Mouse (Mus musculus) megakaryocyte-erythroid progenitor cell, adult 5-6 weeks (primary cell): ENCODE results near the gene Spry1. TPM values are rescaled to one million over a fixed set of nuclear protein-coding genes. Genes with fewer than 3 reads are reported as not detected.
"Not testable (repeated sequence)": the region's sequence is repeated elsewhere in the genome, so short reads cannot be mapped to it uniquely, and the experiment has no call there.

Source experiments
- ATAC-seq: replicated peaks from 2 replicates; pipeline ENCODE4 v1.8.0; 2016; ENCODE audit warnings: mild to moderate bottlenecking, inconsistent platforms; ENCODE audit not compliant: severe bottlenecking, poor library complexity, low FRiP score, low TSS enrichment
- total RNA-seq, 2 experiments: library from RNA; stranded (forward) in 1 of 2; stranded (reverse) in 1 of 2; fragments of 200-1000, 215-1000 nt in 1 of 2; fragments of >200 nt in 1 of 2; fragmentation: Nextera tagmentation in 1 of 2; gene quantifications; 2 replicates each; pipeline ENCODE4 v1.2.3; 2014 to 2017

Gene Spry1
- total RNA-seq (2014; fragmentation: Nextera tagmentation), result 0.20 and 2.7 TPM in 2 replicates
- total RNA-seq (2017), result 1.3 and 3.3 TPM in 2 replicates

DNA sequence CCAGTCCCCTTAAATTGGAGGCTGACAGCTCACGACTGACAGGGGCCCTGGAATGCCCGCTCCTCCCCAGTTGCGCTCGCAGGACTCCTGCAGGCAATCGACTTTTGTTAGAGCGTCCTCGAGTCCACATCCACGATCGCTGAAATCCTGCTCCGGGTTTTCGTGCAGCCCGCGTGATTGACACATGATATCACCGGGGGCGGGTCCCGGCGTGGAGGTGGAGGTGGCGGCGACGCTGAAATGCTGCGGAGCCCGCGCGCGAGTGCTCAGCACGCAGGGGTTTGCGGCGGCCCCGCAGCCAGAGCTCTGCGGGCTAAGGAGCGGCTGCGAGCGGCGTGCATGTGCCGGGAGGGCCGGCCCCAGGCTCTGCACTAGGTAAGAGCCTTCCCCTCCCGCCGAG is at the start of gene Spry1:
Gene Spry1 (plus strand): TSS at position 258 of the 400 bp plus-strand sequence.
- peak; percentile 92 for ATAC-seq

DNA sequence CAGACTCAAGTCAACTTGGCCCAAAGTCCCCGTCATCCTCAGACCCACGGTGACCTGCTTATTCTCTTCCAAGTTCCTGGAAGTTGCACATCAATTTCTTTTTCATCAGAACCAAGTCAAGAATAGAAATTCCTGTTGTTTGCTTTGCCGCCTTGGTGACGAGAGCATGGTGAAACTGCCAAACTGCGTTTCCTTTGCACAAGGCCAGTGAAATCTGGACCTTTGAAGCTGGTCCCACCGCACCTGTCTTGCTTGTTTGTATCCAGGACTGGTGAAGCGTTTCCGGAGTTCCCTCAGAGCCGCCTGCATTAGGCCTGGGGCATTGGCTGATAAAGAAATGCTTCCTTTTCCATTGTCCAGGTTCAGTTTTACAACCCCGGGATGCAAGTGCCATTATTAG is 44.0 kb upstream of the Spry1 start:
- ATAC-seq, result no peak

DNA sequence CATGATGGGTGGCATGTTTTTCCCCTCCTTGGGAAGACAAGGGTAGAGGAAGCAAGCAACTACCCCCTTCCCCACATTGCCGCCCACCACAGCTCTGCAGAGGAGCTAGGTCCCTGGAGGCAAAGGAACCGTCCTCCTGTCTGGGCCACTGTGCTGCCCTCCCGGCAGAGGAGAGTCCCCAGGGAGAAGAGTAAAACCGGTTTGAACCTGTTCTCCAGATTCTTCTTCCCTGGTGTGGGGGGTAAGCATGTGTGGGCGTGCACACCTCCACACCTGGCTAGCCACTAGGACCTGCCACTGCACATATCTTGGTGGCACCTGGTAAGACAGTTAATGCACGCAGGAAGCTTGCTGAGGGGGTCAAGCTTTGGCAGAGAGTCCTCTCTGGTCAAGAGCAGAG is 43.2 kb upstream of the Spry1 start:
- no peak for ATAC-seq

DNA sequence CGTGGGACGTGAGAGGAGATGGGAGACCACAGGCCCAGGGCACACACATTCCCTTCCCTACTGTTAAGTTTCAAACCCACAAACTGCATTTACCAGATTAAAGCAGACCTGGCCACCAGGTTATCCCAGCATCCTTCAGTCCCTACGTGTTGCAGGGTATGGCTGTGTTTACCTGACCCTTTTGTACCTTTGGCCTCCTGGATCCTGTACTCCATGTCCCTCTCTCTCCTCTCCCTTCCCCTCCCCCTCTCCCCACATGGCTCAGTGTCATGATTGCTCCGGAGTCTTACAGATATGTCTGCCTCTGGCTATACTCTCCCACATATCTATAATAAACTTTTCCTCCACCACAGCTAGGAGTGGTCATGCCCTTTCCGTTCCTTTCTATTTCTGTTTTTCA is 42.5 kb upstream of the Spry1 start:
- ATAC-seq, result no peak

DNA sequence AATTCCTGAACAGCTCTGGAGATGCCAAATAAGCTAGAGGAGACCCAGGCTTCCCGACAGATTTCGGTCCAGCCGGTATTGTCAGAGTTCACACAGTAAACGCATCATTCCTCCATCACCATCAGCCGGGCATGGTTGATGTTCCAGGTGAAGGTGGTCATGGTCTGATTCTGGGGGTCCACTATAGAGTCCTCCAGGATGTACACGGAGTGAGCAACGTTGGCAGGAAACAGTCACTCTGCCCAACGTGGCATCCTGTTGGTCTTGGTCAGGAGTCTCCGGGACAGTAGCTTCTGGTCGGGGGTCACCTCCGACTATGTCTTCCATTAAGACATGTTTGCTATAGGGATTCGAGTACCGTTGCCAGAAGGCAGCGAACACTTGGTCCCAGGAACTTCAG is 40.1 kb upstream of the Spry1 start:
- ATAC-seq, result not testable (repeated sequence)

DNA sequence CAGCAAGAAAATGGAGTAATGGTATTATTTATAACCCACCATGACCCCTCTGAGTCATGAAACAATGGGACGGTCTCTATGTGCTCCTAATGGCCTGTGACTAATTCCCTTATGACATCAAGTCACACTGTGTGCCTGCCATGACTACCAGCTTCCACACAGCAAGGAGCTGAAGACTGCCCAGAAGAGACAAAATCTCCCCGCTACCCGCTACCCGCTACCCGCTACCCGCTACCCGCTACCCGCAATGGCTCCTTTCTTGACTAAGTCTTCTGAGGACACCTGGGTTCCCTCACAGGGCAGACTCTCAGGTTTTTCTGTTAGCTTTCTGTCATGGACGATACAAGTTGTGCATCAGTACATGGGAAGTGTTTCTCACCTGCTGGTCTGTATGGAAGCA is 37.4 kb upstream of the Spry1 start:
- ATAC-seq, result no peak

DNA sequence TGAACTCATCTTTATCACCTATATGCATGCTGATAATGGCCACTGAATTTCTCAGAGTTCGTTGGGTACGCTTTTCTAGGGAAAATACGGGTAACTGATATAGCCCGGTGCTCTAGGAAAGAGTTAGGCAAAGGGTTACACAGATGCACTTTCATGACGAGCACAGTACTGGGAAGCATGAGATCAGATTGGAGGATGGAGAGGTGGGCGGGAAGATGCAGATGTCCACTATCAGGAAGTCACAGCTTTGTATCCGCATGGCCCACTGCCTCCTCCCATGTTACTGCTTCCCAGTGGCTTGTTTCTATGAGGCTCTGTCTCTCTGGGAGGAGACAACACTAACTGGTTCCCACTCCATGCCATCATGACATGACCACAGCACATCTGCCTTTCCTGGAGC is 36.9 kb upstream of the Spry1 start:
- ATAC-seq, result no peak

DNA sequence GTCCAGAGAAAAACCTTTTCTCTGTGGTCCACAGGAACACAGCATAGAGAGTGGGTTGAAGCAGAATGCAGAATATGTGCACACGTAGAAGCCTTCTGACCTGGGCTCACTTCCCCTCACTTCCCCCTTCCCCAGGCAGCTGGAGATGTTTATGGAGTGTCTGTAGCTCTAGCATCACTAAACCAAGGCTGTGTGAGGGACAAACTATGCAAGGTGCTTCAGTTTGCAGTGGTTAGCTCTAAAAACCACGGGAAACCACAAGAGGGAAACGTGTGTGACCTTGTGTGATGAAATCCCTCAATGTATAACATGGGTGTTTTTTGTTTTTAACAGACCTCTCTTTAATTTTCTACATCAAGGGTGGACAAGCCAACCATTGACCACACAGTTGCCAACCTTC is 36.2 kb upstream of the Spry1 start:
- no peak for ATAC-seq

DNA sequence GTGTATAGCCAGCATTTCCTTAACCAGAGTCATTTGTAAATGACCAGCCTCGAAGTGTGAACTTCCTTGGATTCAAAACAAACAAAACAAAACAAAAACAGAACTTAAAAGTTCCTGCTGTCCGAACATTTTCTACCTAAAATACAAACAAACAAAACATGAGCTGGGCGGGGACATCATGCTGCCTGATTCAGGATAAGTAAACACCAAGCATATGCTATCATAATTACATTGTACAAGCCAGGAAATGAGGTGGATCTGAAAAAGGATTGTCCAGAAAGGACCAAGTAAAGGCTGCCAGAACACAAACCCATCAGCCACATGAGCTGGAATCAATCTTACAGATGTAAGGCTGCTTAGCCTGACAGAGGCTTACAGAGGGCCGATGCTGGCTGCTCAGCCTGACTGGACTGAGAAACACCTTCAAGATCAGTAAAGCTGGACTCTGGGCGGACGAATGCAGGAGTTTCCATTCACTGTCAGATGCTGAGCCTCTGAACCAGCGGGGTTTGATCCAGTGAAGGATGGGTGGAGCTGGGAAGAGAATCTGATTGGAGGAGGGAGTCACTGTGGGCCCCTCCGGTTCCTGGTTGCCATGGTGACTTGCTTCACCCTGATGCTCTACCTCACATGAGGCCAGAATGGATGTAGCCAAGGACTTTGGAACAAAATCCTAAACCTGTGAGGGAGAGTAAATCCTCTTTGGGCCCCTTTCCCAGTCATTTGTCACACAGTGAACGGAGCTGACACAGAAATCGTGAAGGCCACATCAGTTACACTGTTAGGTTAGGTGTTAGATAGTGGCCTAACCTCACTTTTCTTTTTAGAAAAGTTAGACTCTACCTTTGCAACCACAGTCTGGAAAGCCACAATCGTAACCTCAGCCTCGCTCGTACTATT is 34.5 kb upstream of the Spry1 start:
- ATAC-seq, result no peak

DNA sequence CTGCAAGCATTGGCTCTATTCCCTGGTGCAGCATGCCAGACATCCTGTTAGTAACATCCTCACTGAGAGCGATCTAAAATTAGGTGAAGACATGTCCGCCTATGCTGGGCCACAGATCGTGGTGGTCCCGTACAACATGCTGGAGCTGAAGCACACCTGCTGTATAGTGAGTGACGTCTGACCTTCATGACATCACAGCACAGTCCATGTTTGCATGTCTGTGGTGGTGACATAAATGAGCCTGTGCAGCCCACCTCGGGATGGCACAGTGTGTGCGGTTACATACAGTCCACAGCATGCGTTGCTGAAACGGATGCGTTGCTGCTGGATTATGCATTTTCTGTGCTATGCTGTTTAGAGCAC is 33.9 kb upstream of the Spry1 start:
- no peak for ATAC-seq

DNA sequence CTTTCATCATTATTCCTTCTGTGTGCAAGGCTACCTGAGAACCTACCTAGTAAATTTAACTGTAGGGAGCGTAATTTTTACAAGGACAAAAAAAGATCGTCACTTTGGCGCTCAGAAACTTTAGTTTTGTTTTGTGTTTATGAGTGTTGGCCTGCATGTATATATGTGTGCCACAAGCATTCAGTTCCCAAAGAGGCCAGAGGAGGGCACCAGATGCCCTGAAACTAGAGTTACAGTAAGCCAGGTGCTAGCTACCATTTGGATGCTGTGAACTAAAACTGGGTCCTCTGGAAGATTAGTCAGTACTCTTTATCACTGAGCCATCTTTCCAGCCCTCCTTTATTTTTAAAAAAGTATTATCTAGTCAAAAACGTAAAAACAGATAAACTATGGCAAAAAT is 30.8 kb upstream of the Spry1 start:
- no peak for ATAC-seq

DNA sequence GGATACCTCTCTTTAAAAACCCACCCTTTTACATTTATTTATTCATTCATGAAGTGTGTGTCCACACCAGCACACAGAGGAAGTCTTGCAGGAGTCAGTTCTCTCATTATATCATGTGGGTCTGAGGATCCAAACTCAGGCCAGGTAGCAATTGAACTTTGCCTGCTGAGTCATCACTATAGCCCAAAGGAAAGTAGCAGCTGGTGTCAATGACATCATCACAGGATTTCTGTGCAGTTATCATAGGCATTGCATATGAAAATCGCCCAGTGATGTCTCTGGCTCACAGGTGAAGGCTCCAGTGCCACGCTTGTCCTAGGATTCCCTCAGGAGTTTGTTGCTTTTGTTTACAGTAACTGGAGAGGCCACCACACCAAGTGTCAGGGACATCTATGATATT is 29.1 kb upstream of the Spry1 start:
- no peak for ATAC-seq

DNA sequence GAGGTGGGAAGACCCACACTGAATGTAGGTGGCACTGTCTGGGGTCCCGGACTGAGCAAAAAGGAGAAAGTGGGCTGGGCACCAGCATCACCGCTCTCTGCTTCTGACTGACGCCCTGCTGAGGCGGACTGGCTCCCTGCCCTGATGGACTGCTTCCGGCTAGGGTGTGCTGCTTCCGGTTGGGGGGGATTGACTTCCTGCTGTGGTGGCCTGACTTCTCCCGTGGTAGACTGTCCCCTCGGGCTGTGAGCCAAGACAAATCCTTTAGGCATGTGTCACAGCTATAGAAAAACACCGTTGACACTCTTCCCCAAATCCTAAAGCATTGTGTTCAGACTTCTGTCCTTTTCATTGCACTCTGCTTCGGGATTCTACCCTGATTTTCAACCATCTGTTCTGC is 26.0 kb upstream of the Spry1 start:
- peak; percentile 38; the same call in 1 of the 2 replicates for ATAC-seq

DNA sequence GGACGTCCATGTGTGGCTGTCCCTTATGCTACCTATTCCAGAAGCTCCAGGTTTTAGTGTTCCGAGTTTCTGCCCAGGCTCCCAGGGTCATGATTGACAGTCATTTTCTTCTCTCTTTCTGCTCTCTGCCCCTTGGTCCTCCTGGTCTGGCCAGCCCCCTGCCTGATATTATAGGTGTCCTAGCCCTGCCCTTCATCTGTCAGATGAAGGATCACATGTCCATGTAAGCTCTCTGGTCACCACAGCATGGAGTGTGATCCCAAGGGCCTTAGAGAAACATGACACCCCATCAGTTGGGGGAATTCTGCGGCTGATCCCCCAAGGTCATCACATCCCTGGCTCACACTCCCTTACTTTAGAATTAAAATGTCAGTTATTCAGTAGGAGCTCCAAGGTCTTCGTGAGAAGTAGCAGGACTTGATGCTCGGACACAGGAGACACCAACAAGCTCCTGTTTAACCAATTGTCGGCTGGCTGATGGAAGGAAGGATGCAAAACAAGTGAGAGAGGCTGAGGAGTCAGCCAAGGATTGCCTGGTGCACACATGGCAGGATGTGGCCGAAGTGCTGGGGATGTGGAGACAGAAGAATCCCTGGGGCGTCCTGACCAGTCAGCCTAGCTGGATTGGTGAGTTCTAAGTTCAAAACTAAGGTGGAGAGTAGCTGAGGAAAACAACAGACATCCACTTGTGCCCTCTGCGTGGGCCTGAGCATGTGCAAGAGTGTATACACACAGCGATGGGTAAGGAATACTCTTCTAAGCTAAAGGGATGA is 24.7 kb upstream of the Spry1 start:
- ATAC-seq, result no peak

DNA sequence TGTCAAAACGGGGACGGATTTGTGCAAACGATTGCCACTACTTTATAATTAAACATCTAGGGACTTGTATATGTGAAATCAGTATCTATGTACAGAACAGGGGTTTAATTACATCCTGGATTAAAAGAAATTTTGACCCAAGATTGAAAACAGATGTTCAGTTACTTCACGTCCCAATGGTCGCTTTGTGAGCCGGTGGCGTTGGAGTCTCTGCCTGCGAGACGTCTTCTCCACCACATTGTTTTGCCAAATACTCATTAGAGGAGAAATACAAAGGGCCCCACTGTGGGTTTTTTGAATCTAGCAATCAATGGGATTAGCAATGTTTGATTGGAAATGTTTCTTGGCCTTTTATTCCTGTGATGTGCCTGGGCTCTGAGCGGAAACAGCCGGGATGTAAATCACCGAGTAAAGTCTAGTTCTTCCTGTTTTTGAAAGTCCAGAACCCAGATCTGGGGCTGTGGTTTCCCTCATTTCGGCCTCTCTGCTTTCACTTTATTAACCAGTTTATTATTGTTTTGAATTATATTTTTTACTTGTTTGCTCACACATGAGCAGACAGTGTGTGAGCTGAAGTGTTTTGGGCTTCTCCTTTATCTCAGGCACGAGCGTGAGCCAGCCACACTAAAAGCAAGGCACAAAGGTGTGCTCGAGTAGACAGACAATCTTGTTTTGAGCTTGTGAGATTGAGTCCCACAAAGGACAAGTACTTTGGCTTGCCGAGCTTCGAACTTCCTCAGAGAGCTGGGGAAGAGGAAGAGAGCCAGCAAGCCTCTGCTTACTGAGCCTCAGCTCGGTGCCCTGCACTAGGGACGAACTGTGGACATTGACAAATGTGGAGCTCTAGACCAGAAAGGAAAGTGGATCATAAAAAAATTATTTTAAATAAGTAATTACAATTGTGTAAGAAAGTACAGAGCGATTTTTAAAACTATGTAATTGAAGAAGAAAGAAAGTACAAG is 22.9 kb upstream of the Spry1 start:
- ATAC-seq, result no peak

DNA sequence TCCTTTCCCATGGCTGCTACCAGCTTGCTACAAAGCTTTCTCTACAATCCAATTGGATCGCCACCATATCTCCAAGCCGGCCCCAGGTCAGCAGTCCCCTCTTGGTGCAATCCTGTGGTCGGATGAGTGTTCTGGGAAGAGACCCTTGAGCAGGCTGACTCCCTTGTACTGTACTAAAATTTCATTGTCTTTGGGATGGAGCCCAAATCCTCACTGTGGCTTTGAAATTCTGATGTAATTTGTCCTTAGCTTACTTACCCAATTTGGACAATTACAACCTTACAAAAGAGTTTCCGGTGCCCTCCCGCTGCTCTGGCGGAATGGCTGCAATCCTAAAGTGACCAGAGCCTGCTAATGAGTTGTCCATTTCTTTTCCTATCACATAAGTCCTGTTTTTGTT is 7.5 kb upstream of the Spry1 start:
- no peak for ATAC-seq

DNA sequence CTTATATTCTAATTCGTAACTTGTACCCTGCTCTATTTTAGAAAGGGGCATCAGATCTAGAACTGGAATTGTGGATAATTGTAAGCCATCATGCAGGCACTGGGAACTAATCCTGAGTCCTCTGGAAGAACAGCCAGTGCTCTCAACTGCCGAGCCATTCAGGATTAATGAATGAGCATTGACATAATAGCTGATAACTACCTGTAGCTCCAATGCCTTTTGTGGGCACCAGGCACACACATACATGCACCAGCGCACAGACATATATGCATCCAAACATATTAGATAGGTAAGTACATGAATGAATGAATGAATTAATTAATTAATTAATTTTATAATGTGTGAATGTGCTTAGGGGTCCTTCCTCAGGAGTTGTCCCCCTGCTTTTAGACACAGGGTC is 7.0 kb upstream of the Spry1 start:
- no peak for ATAC-seq

DNA sequence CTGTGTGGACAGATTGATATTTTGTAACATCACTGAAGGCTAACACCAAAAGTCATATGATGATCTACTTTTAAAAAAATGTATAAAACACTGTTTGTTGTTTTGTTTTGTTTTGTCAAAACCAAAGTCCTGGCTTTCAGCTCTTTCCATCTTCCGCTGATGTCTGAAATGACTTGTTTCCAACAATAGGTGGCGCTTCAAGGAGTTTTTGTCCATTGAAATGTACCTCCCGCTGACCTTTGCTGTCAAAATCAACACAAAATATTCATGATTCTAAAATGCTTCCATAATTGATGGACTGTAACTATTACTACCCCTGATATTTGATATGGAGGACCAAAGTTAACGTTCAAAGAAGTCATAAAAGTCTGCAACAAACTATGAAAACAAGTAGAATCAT is 5.1 kb upstream of the Spry1 start:
- no peak for ATAC-seq

DNA sequence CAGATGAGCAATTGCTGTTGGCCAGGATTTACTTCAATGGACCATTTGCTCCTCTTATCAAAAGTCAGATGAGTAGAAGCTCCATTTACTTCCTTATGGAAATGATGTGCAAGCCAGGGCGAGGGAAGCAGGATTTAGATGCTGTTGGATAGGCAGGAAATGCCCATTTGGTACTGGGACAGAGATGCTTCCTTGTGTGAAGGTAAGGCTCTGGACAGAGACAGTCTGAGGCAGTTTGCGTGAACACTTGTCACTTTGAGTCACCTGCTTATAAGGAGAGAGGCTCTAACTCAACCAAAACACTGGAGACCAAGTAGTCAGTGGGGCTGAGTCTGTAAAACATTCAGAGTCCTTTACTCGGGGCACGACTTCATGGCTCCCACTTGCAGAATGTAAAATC is 2.8 kb upstream of the Spry1 start:
- no peak for ATAC-seq
